Comparison of ENCODE assay signal across 22 mouse cellular contexts in genomic region chr7:143963813-143964212, GRCm38 (mm10). TPM values are rescaled to one million over a fixed set of nuclear protein-coding genes. Genes with fewer than 3 reads are reported as not detected.
A peak's percentile ranks its signal among the peaks of the same experiment; 100 is the strongest.
DNase-seq lines count a peak whose midpoint lies in the region; ATAC-seq and TF ChIP-seq lines count a peak whose summit lies in the region.
"Had no signal": no experiment of that assay in that cellular context is flagged by ENCODE, and none has a peak within 500 bp of the region (broad histone marks: within the 10 kb centered on the region; RNA-seq: fewer than 3 reads in every experiment).

No protein-coding gene starts in this region.

- in situ Hi-C loops in Patski (cut with MboI; ENCODE audit: low pct_unique_long_range_greater_than_20kb), result no loop called here

- ATAC-seq in hindbrain, postnatal 0 days, result no peak
- ATAC-seq in hindbrain, embryonic 14.5 days (ENCODE audit: low FRiP score), result no peak
- no peak for ATAC-seq in lung, embryonic 14.5 days (ENCODE audit: insufficient read depth)
- ATAC-seq in Patski, result no peak
- no peak for ATAC-seq in stomach, postnatal 0 days (ENCODE audit: low FRiP score, low TSS enrichment)
- ATAC-seq: CD4-positive, CD25-positive, alpha-beta regulatory T cell, adult 4 months; forebrain, embryonic 15.5 days had no signal

- TF ChIP-seq EP300 in stomach, postnatal 0 days (optimal IDR thresholded peaks at IDR 0.05), result no peak

- no peak overlapping the region for H3K4me3 ChIP-seq in hindbrain, postnatal 0 days (ENCODE audit: low read length)
- no peak overlapping the region for H3K4me3 ChIP-seq in hindbrain, embryonic 14.5 days (replicated peaks; ENCODE audit: low read length)
- H3K4me3 ChIP-seq in lung, embryonic 14.5 days (ENCODE audit: low read depth, low read length), result no peak overlapping the region
- no peak overlapping the region for H3K4me3 ChIP-seq in stomach, postnatal 0 days (ENCODE audit: low read depth, low read length)
- H3K4me3 ChIP-seq: embryonic facial prominence, embryonic 12.5 days; forebrain, embryonic 15.5 days; heart, embryonic 15.5 days; hindbrain, embryonic 13.5 days had no signal

- CTCF ChIA-PET in Patski (lab: Charles Lee), result no interaction called here

- no peaks in the 10 kb centered on the region for H3K4me1 ChIP-seq in hindbrain, postnatal 0 days (ENCODE audit: insufficient read depth, low read length)
- no peaks in the 10 kb centered on the region for H3K4me1 ChIP-seq in hindbrain, embryonic 14.5 days (replicated peaks; ENCODE audit: control insufficient read depth, insufficient read depth, low read length)
- H3K4me1 ChIP-seq in lung, embryonic 14.5 days (ENCODE audit: insufficient read depth), result no peaks in the 10 kb centered on the region
- no peaks in the 10 kb centered on the region for H3K4me1 ChIP-seq in stomach, postnatal 0 days (replicated peaks; ENCODE audit: control insufficient read depth, insufficient read depth)
- H3K4me1 ChIP-seq: embryonic facial prominence, embryonic 12.5 days; forebrain, embryonic 15.5 days; heart, embryonic 15.5 days; hindbrain, embryonic 13.5 days had no signal

- no peak overlapping the region for H3K9ac ChIP-seq in hindbrain, postnatal 0 days (replicated peaks; ENCODE audit: low read length)
- no peak overlapping the region for H3K9ac ChIP-seq in hindbrain, embryonic 14.5 days
- no peak overlapping the region for H3K9ac ChIP-seq in lung, embryonic 14.5 days
- H3K9ac ChIP-seq in stomach, postnatal 0 days (ENCODE audit: low read length), result no peak overlapping the region
- H3K9ac ChIP-seq: embryonic facial prominence, embryonic 12.5 days; forebrain, embryonic 15.5 days; heart, embryonic 15.5 days; hindbrain, embryonic 13.5 days had no signal

- no peak overlapping the region for H3K27ac ChIP-seq in hindbrain, postnatal 0 days
- no peak overlapping the region for H3K27ac ChIP-seq in hindbrain, embryonic 14.5 days
- no peak overlapping the region for H3K27ac ChIP-seq in lung, embryonic 14.5 days (ENCODE audit: low read depth)
- no peak overlapping the region for H3K27ac ChIP-seq in stomach, postnatal 0 days (replicated peaks)
- H3K27ac ChIP-seq: embryonic facial prominence, embryonic 12.5 days; forebrain, embryonic 15.5 days; heart, embryonic 15.5 days; hindbrain, embryonic 13.5 days had no signal

- no peaks in the 10 kb centered on the region for H3K27me3 ChIP-seq in hindbrain, postnatal 0 days (ENCODE audit: insufficient read depth, low read length)
- H3K27me3 ChIP-seq in hindbrain, embryonic 14.5 days (ENCODE audit: control insufficient read depth, insufficient read depth, low read length), result no peaks in the 10 kb centered on the region
- no peaks in the 10 kb centered on the region for H3K27me3 ChIP-seq in lung, embryonic 14.5 days (ENCODE audit: insufficient read depth, low read length)
- H3K27me3 ChIP-seq in Patski, result no peaks in the 10 kb centered on the region
- no peaks in the 10 kb centered on the region for H3K27me3 ChIP-seq in stomach, postnatal 0 days (ENCODE audit: control insufficient read depth, insufficient read depth, low read length)
- H3K27me3 ChIP-seq: embryonic facial prominence, embryonic 12.5 days; forebrain, embryonic 15.5 days; heart, embryonic 15.5 days; hindbrain, embryonic 13.5 days had no signal

- DNase-seq in hindbrain, postnatal 0 days (ENCODE audit: low spot score), result no peak
- no peak for DNase-seq in hindbrain, embryonic 14.5 days (ENCODE audit: low spot score)
- no peak for DNase-seq in lung, embryonic 14.5 days
- no peak for DNase-seq in lung, postnatal 14 days
- no peak for DNase-seq in Patski (ENCODE audit: low read depth, low spot score)
- no peak for DNase-seq in stomach, postnatal 0 days (ENCODE audit: low spot score)
- no peak for DNase-seq in ovary, postnatal 14 days (ENCODE audit: low spot score)
- DNase-seq: adrenal gland, postnatal 10 days; B cell, adult 2 months; cerebellum, adult 11-12 months; cerebellum, adult 9-10 months; cerebellum, postnatal 25 days; gastrocnemius, postnatal 10 days; heart, adult 18-20 months; heart, postnatal 14 days had no signal

- no peak overlapping the region for H3K4me2 ChIP-seq in hindbrain, postnatal 0 days (ENCODE audit: low read depth, low read length)
- H3K4me2 ChIP-seq in hindbrain, embryonic 14.5 days (replicated peaks), result no peak overlapping the region
- no peak overlapping the region for H3K4me2 ChIP-seq in lung, embryonic 14.5 days
- H3K4me2 ChIP-seq in stomach, postnatal 0 days (replicated peaks; ENCODE audit: low read depth), result no peak overlapping the region
- H3K4me2 ChIP-seq: embryonic facial prominence, embryonic 12.5 days; forebrain, embryonic 15.5 days; heart, embryonic 11.5 days; heart, embryonic 15.5 days; hindbrain, embryonic 13.5 days had no signal

- no peaks in the 10 kb centered on the region for H3K36me3 ChIP-seq in hindbrain, postnatal 0 days (ENCODE audit: insufficient read depth, low read length)
- H3K36me3 ChIP-seq in hindbrain, embryonic 14.5 days (replicated peaks; ENCODE audit: control insufficient read depth, insufficient read depth), result no peaks in the 10 kb centered on the region
- no peaks in the 10 kb centered on the region for H3K36me3 ChIP-seq in lung, embryonic 14.5 days (ENCODE audit: insufficient read depth)
- H3K36me3 ChIP-seq in stomach, postnatal 0 days (ENCODE audit: control insufficient read depth, insufficient read depth, low read length), result no peaks in the 10 kb centered on the region
- H3K36me3 ChIP-seq: embryonic facial prominence, embryonic 12.5 days; forebrain, embryonic 15.5 days; heart, embryonic 15.5 days; hindbrain, embryonic 13.5 days had no signal

- TF ChIP-seq CTCF in hindbrain, postnatal 0 days (IDR thresholded peaks at IDR 0.05; ENCODE audit: low read depth), result 0 out of 2 replicates have a peak, but pooled peaks have one; percentile 17
- 0 out of 2 replicates have a peak, but pooled peaks have one; percentile 5 for TF ChIP-seq CTCF in lung, embryonic 14.5 days (IDR thresholded peaks at IDR 0.05; ENCODE audit: low read depth)
- TF ChIP-seq CTCF in Patski (IDR thresholded peaks at IDR 0.05), result peak; percentile 52
- peak; percentile 29; the same call in 1 of the 2 replicates for TF ChIP-seq CTCF in stomach, postnatal 0 days (IDR thresholded peaks at IDR 0.05; ENCODE audit: low read depth)

- H3K9me3 ChIP-seq in hindbrain, postnatal 0 days (ENCODE audit: low read length), result no peaks in the 10 kb centered on the region
- no peaks in the 10 kb centered on the region for H3K9me3 ChIP-seq in hindbrain, embryonic 14.5 days (ENCODE audit: control insufficient read depth, low read length)
- H3K9me3 ChIP-seq in lung, embryonic 14.5 days (ENCODE audit: low read depth, low read length), result no peaks in the 10 kb centered on the region
- no peaks in the 10 kb centered on the region for H3K9me3 ChIP-seq in stomach, postnatal 0 days (ENCODE audit: control insufficient read depth, low read length)
- H3K9me3 ChIP-seq: embryonic facial prominence, embryonic 12.5 days; forebrain, embryonic 15.5 days; heart, embryonic 15.5 days had no signal

- WGBS in hindbrain, postnatal 0 days, result 86% methylated on average over 5 of the region's 5 CpGs
- WGBS in hindbrain, embryonic 14.5 days, result 89% methylated on average over 5 of the region's 5 CpGs
- WGBS in lung, embryonic 14.5 days, result 84% methylated on average over 5 of the region's 5 CpGs
- 80% methylated on average over 5 of the region's 5 CpGs for WGBS in stomach, postnatal 0 days

- POLR2A ChIA-PET in Patski (lab: Charles Lee), result no interaction called here

RNA-seq across cellular contexts. Expression of gene Shank2, which starts 37.9 kb away (rescaled TPM):
- total RNA-seq in hindbrain, postnatal 0 days (2014; rRNA removed), result 28.0 and 30.0 TPM in 2 replicates
- polyA plus RNA-seq in hindbrain, postnatal 0 days (2015; fragmentation: Nextera tagmentation; extraction: Ambion mirVana), result 8.4 and 8.5 TPM in 2 replicates
- 10.7 and 11.3 TPM in 2 replicates for polyA plus RNA-seq in hindbrain, embryonic 14.5 days (2014; fragmentation: Nextera tagmentation; extraction: Ambion mirVana)
- polyA plus RNA-seq in lung, embryonic 14.5 days (2014; fragmentation: Nextera tagmentation; extraction: Ambion mirVana), result 2.1 and 2.2 TPM in 2 replicates
- polyA plus RNA-seq in Patski (2021), result 7.4 TPM
- 0.68 and 0.69 TPM in 2 replicates for polyA plus RNA-seq in stomach, postnatal 0 days (2015; fragmentation: Nextera tagmentation; extraction: Ambion mirVana)
- total RNA-seq: hematopoietic stem cell, adult 5-6 weeks had no signal
